Comparison of ENCODE assay signal across 26 mouse cellular contexts in the genomic region with DNA sequence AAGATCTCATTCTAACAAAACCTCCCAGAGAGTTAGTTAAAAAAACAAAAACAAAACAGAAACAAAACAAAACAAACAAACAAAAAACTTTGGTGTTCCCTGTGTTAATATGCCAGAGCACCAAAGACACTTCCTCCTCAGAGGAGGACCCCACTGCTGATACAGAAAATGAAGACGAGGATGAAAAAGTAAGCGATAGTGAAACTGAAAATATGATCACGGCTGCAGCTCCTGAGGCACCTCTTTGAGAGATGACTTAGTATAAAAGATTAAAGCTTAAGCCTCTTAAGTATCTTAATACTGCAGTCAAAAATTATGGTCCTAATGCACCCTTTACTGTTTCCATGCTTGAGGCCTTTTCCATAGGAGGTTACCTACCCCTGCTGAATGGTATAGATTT.
"Had no signal": no experiment of that assay in that cellular context is flagged by ENCODE, and none has a peak within 500 bp of the region (broad histone marks: within the 10 kb centered on the region; RNA-seq: fewer than 3 reads in every experiment).

No protein-coding gene starts in this region.

- H3K4me2 ChIP-seq: heart, embryonic 12.5 days; hindbrain, embryonic 12.5 days; hindbrain, embryonic 14.5 days; intestine, embryonic 15.5 days; kidney, embryonic 15.5 days; limb, embryonic 13.5 days; limb, embryonic 15.5 days; liver, embryonic 12.5 days had no signal

- H3K4me3 ChIP-seq: gastrocnemius, adult 2 months; heart, embryonic 10.5 days; heart, embryonic 12.5 days; hindbrain, embryonic 10.5 days; hindbrain, embryonic 12.5 days; intestine, embryonic 15.5 days; kidney, embryonic 15.5 days; layer of hippocampus, adult 2 months; limb, embryonic 13.5 days; limb, embryonic 15.5 days; liver, embryonic 12.5 days had no signal

- DNase-seq: gastrocnemius, adult 2 months; gastrocnemius, postnatal 10 days; gastrocnemius, postnatal 25 days; heart, adult 18-20 months; heart, postnatal 10 days; heart, postnatal 4 days; kidney, adult 2 months; kidney, adult 9 months; kidney, postnatal 14 days; kidney, postnatal 36 days; layer of hippocampus, adult 9-11 months; layer of hippocampus, postnatal 36 days; left cerebral cortex, postnatal 4 days had no signal

- H3K36me3 ChIP-seq: heart, embryonic 10.5 days; heart, embryonic 12.5 days; hindbrain, embryonic 10.5 days; hindbrain, embryonic 12.5 days; intestine, embryonic 15.5 days; kidney, embryonic 15.5 days; limb, embryonic 13.5 days; limb, embryonic 15.5 days; liver, embryonic 12.5 days had no signal

- ATAC-seq: hindbrain, embryonic 16.5 days; intestine, embryonic 15.5 days; intestine, postnatal 0 days; liver, embryonic 12.5 days had no signal

- H3K27me3 ChIP-seq: heart, embryonic 12.5 days; hindbrain, embryonic 12.5 days; intestine, embryonic 15.5 days; kidney, embryonic 15.5 days; limb, embryonic 13.5 days; limb, embryonic 15.5 days; liver, embryonic 12.5 days had no signal
